Mouse (Mus musculus): Measurements from ENCODE around the gene Fbp2.
"Not testable (repeated sequence)": the region's sequence is repeated elsewhere in the genome, so short reads cannot be mapped to it uniquely, and the experiment has no call there.

Fbp2 gene

DNA sequence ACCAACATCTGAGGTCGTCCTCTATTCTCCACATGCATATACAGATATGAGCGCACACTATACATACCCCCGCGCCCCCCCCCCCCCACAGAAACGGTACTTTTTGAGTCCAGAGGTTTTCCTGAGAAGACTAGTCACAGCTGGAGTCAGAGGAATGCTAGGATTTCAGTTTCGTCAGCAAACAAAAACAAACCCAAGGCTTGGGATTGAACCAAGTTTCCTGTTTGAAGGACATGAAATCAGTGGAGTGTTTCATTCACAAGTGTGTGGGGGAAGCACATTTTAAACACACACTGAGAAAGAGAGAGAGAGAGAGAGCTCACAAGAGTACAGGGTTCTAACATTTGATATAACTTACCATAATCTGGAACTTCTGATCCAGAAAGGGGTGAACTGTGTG is 5.5 kb upstream of the Fbp2 start:
- DNase-seq (ENCODE audit: low spot score in 2 of 2) = no peak

GRCm38 (mm10) chr13:62862875-62863274 is 4.7 kb upstream of the Fbp2 start:
- DNase-seq (ENCODE audit: low spot score in 2 of 2) = no peak

GRCm38 (mm10) chr13:62860068-62860467 is 1.8 kb upstream of the Fbp2 start:
- DNase-seq (ENCODE audit: low spot score in 2 of 2) = no peak

GRCm38 (mm10) chr13:62859251-62859650 is 1.0 kb upstream of the Fbp2 start:
- not testable (repeated sequence) for DNase-seq (ENCODE audit: low spot score in 2 of 2)

GRCm38 (mm10) chr13:62856850-62857249 is 1.4 kb downstream of the Fbp2 start:
- DNase-seq (ENCODE audit: low spot score in 2 of 2) = no peak

DNA sequence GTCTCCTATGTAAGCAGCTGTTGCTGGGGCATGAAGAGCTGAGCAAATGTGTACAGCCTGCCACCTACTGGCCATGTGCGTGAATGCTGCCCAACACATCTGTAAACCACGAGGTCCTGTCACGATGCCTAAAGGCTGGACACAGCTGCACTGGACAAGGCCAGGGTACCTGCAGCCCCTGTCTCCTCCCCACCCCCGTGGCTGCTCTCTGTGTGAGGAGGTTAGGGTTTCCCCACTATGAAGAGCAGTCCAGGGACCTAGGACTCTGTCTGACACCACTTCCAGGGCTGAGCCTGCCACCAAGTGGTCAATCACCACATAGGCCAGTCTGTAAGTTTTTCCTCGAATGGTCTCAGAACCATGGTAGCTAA is 1.9 kb downstream of the Fbp2 start:
- DNase-seq (ENCODE audit: low spot score in 2 of 2) = peak; percentile 51 to 62

GRCm38 (mm10) chr13:62855396-62856304 is 2.6 kb downstream of the Fbp2 start:
- no peak for DNase-seq (ENCODE audit: low spot score in 2 of 2)

DNA sequence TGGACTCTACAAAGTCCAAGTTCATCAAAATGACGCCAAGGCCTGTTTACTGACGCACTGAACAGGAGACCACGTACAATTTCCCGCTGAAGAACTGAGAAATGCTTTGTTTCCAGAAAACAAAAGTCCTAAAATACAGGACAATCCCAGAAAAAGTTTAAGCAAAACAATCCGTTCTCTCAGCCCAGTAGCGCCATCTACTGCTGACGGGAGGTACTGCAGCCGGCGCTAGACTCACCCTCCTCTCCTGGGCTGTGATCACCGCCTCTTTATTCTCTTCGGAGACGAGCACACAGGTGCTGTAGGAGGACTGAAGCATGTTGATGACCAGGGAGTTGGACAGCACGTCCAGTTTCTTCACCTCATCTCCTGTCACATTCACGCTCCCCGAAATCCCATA is 3.6 kb downstream of the Fbp2 start:
- peak; percentile 36 to 73 for DNase-seq (ENCODE audit: low spot score in 2 of 2)

DNA sequence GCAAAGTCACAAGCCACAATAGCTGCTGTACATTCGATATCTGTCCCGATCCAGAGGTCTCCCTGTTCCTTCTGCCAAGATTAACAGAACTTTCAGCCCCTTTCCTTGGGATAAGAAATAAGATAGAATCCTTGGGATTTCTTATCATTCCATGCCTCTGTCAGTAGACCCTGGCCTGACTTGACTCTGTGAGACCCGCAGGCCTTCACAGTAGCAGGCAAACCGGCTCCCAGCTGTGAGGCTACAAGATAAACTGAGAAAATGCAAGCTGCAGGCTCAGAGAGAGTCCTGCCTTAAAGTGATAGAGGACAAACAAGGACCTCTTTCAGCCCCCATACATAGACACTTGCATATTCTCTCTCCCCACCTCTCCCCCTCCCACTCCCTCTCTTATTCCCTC is 24.9 kb downstream of the Fbp2 start:
- DNase-seq (ENCODE audit: low spot score in 2 of 2) = no peak

- DNase-seq (ENCODE audit: low spot score in 2 of 2) = no peak
These were observed 26.0 kb downstream of the Fbp2 start for GRCm38 (mm10) chr13:62832239-62832638.

DNA sequence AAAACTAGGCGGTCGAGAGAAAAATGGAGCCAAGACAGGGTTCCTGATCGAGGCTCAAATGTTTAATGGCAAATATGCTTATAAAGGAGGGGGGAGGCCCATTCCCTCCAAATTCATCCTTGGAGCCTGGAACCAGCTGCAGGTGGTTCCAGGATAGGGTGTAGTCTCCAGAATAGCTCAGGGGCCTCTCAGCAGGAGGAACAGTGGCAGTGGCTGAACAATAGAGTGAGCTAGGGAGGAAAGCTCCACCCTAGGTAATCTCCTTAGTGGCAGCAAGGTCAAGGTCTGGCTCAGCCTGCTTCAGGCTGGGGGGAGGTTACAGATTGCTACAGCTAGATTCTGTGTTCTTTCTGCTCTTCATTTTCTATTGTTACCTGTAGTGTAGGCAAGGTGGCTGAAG is 42.5 kb downstream of the Fbp2 start:
- not testable (repeated sequence) for DNase-seq (ENCODE audit: low spot score in 2 of 2)

- DNase-seq (ENCODE audit: low spot score in 2 of 2) = no peak
These were observed 45.5 kb downstream of the Fbp2 start for GRCm38 (mm10) chr13:62812713-62813112.

- not testable (repeated sequence) for DNase-seq (ENCODE audit: low spot score in 2 of 2)
These were observed 50.2 kb downstream of the Fbp2 start for GRCm38 (mm10) chr13:62807981-62808380.

Data from frontal cortex, postnatal 14 days (tissue).